Mouse (Mus musculus) kidney, postnatal 0 days (tissue): Measurements from ENCODE around the gene Hoxd3. TPM values are rescaled to one million over a fixed set of nuclear protein-coding genes. Genes with fewer than 3 reads are reported as not detected.

Experiments used
- ATAC-seq: fragments of 200-750 bp; cut with Nextera tagmentation; replicated peaks from 2 replicates; pipeline ENCODE4 v1.8.0; 2017; ENCODE audit warnings: low read depth, moderate number of reproducible peaks, moderate TSS enrichment, moderate library complexity; ENCODE audit not compliant: low FRiP score
- DNase-seq: peaks from one replicate; pipeline ENCODE4 v3.0.0-alpha.2; 2016; ENCODE audit warnings: low spot score
- H3K27ac ChIP-seq: fragments of 300-500 bp; sonication (generic); 2 replicates; pipeline ENCODE4 v1.5.1; 2014; ENCODE audit warnings: mild to moderate bottlenecking
- H3K27me3 ChIP-seq: fragments of 300-500 bp; sonication (generic); 2 replicates; pipeline ENCODE4 v1.6.1; 2014; ENCODE audit warnings: low read length, mixed read lengths; ENCODE audit not compliant: insufficient read depth
- H3K36me3 ChIP-seq: fragments of 300-500 bp; sonication (generic); 2 replicates; pipeline ENCODE4 v1.6.1; 2014; ENCODE audit warnings: low read length, mixed read lengths; ENCODE audit not compliant: insufficient read depth
- H3K4me1 ChIP-seq: fragments of 300-500 bp; sonication (generic); replicated peaks from 2 replicates; pipeline ENCODE4 v1.6.1; 2014; ENCODE audit warnings: antibody characterized with exemption, low read length, mixed read lengths; ENCODE audit not compliant: insufficient read depth
- H3K4me2 ChIP-seq: fragments of 300-500 bp; sonication (generic); 2 replicates; pipeline ENCODE4 v1.6.1; 2014; ENCODE audit warnings: mild to moderate bottlenecking, low read length, moderate library complexity, mixed read lengths
- H3K4me3 ChIP-seq: fragments of 300-500 bp; sonication (generic); replicated peaks from 2 replicates; pipeline ENCODE4 v1.5.1; 2014; ENCODE audit warnings: low read depth, low read length
- H3K9ac ChIP-seq: fragments of 300-500 bp; sonication (generic); 2 replicates; pipeline ENCODE4 v1.6.1; 2014; ENCODE audit warnings: low read depth, low read length
- H3K9me3 ChIP-seq: fragments of 300-500 bp; sonication (generic); replicated peaks from 2 replicates; pipeline ENCODE4 v1.6.1; 2016; ENCODE audit warnings: low read length, inconsistent platforms, mixed read lengths
- CTCF ChIP-seq: IDR thresholded peaks from 2 replicates; pipeline ENCODE4 v1.5.1; 2016; ENCODE audit warnings: antibody characterized with exemption, low read depth, mild to moderate bottlenecking, moderate library complexity
- WGBS: fragments of 180-500 bp; shearing (Covaris S2); extraction: QIAGEN DNeasy Blood & Tissue Kit; methylation state at CpG from one replicate; pipeline ENCODE4 v1.1.7; 2014; 5-methylcytosine and 5-hydroxymethylcytosine counted together
- polyA plus RNA-seq: library from polyadenylated mRNA; unstranded; fragments of >200 nt; fragmentation: Nextera tagmentation; extraction: Ambion mirVana; gene quantifications from 2 replicates; pipeline ENCODE4 v1.2.1, GENCODE M21; 2015

Gene Hoxd3
- polyA plus RNA-seq, 1 experiment from 2014 or later: 8.0 TPM

DNA sequence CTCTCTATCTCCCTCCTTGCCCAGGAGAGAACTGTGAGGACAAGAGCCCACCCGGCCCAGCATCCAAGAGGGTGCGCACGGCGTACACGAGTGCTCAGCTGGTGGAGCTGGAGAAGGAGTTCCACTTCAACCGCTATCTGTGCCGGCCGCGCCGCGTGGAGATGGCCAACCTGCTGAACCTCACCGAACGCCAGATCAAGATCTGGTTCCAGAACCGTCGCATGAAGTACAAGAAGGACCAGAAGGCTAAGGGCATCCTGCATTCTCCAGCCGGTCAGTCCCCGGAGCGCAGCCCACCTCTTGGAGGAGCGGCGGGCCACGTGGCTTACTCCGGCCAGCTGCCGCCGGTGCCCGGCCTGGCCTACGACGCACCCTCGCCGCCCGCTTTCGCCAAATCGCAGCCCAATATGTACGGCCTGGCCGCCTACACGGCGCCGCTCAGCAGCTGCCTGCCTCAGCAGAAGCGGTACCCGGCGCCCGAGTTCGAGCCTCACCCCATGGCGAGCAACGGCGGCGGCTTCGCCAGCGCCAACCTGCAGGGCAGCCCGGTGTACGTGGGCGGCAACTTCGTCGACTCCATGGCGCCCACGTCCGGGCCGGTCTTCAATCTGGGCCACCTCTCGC lies 34.7 kb downstream of the Hoxd3 start:
- no peaks in the 10 kb centered on the region for H3K9me3 ChIP-seq
- no peaks in the 10 kb centered on the region; the same call in 1 of the 2 replicates for H3K27me3 ChIP-seq
- ATAC-seq: no peak
- peak overlapping the region; percentile 48 for H3K9ac ChIP-seq
- 20% methylated on average over 57 of the region's 58 CpGs for WGBS
- H3K4me2 ChIP-seq: peak overlapping the region; percentile 40
- no peak for TF ChIP-seq CTCF
- peak overlapping the region; percentile 18 for H3K4me3 ChIP-seq
- peaks cover 17% of the 10 kb centered on the region; the same call in 1 of the 2 replicates for H3K4me1 ChIP-seq
- DNase-seq: no peak
- peak overlapping the region; percentile 43 for H3K27ac ChIP-seq
- no peaks in the 10 kb centered on the region for H3K36me3 ChIP-seq

DNA sequence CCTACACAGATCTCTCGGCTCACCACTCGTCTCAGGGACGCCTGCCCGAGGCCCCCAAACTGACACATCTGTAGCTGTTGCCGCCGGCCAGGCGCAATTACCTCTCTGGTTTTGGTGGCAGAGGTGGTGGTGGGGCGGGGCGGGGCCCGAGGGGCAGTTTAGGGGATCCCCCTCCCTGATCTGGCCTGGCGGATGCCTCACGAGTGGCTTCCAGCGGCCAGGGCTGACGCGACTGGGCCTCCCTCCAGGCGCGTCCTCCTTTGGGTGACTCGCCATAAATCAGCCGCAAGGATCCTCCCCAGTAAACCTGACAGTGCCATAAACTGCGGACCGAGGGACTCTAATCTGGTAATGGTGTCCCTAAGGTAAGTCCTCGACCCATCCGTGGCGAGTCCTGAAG lies 35.3 kb downstream of the Hoxd3 start:
- peak overlapping the region; percentile 18; the same call in 1 of the 2 replicates for H3K4me3 ChIP-seq
- H3K9ac ChIP-seq: peak overlapping the region; percentile 48
- peak overlapping the region; percentile 40 for H3K4me2 ChIP-seq
- 29% methylated on average over 24 of the region's 24 CpGs for WGBS
- H3K36me3 ChIP-seq: no peaks in the 10 kb centered on the region
- H3K9me3 ChIP-seq: no peaks in the 10 kb centered on the region
- ATAC-seq (0 out of 2 replicates have a peak, but pooled peaks have one; percentile 9), DNase-seq (no peak)
- peaks cover 17% of the 10 kb centered on the region; the same call in 1 of the 2 replicates for H3K4me1 ChIP-seq
- no peak for TF ChIP-seq CTCF
- H3K27ac ChIP-seq: peak overlapping the region; percentile 43
- H3K27me3 ChIP-seq: no peaks in the 10 kb centered on the region; the same call in 1 of the 2 replicates

DNA sequence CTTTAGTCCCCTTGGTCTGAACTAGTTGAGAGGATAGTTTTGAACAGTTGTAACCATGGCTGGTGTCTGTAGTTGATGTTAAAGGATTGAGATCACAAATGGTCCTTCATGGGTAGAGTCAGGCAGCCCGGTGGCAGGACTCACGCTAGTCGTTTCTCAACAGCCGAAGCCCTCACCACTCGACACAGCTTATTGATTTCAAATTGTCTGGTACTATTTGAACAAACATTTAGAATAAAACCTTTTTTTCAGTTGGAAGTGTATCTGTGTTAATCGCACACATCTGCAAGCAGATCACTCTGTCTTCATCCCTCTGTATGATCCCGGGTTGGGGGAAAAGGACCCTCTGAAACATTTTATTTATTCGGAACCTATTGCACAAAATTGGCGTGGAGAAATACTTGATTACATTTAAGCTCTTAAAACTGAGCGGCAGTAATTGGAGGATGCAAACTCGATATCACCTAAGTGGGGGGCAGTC lies 36.0 kb downstream of the Hoxd3 start:
- Histone ChIP-seq H3K27me3 (no peaks in the 10 kb centered on the region; the same call in 1 of the 2 replicates), H3K27ac (no peak overlapping the region), H3K9ac (0 out of 2 replicates have a peak overlapping the region, but pooled peaks have one; percentile 24)

DNA sequence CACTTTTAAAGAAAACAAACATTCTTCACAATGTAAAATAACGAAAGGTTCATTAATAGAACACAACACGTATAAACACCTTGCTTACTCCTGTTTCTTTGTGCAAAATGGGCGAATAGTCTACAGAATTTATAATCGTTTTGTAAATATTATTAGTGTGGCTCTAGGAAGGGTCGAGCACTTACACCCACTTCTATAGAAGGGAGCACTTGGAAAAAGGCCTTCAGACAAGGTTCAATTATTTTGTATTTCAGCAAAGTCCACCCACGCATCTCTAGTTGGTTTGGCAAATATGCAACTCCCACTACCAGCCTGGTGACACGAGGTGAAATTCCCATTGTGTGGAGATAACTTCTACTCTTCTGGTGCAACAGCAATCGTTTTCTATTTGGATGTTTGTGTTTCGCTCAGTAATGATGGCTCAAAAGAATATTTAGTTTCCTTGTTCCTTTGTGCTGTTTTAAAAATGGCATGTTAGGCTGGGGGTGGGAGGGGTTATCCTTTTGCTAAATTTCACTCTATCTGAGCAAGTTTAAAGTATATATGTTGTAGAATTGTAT lies 36.8 kb downstream of the Hoxd3 start:
- no peak overlapping the region for H3K4me3 ChIP-seq
- ATAC-seq (no peak), DNase-seq (no peak)
- peaks cover 17% of the 10 kb centered on the region; the same call in 1 of the 2 replicates for H3K4me1 ChIP-seq
- peak overlapping the region; percentile 51; the same call in 1 of the 2 replicates for H3K27ac ChIP-seq
- no peaks in the 10 kb centered on the region for H3K9me3 ChIP-seq
- 0 out of 2 replicates have a peak overlapping the region, but pooled peaks have one; percentile 24 for H3K9ac ChIP-seq
- no peaks in the 10 kb centered on the region; the same call in 1 of the 2 replicates for H3K27me3 ChIP-seq
- 49% methylated on average over 9 of the region's 9 CpGs for WGBS
- H3K4me2 ChIP-seq: peak overlapping the region; percentile 40; the same call in 1 of the 2 replicates
- no peaks in the 10 kb centered on the region for H3K36me3 ChIP-seq
- TF ChIP-seq CTCF: no peak

More for the DNA sequence above, 36.0 kb downstream of the Hoxd3 start:
- peaks cover 17% of the 10 kb centered on the region; the same call in 1 of the 2 replicates for H3K4me1 ChIP-seq
- 72% methylated on average over 11 of the region's 11 CpGs for WGBS
- TF ChIP-seq CTCF: no peak
- H3K4me2 ChIP-seq: 0 out of 2 replicates have a peak overlapping the region, but pooled peaks have one; percentile 40
- H3K36me3 ChIP-seq: no peaks in the 10 kb centered on the region
- peak overlapping the region; percentile 12; the same call in 1 of the 2 replicates for H3K4me3 ChIP-seq
- no peak for DNase-seq
- no peak for ATAC-seq
- H3K9me3 ChIP-seq: no peaks in the 10 kb centered on the region

DNA sequence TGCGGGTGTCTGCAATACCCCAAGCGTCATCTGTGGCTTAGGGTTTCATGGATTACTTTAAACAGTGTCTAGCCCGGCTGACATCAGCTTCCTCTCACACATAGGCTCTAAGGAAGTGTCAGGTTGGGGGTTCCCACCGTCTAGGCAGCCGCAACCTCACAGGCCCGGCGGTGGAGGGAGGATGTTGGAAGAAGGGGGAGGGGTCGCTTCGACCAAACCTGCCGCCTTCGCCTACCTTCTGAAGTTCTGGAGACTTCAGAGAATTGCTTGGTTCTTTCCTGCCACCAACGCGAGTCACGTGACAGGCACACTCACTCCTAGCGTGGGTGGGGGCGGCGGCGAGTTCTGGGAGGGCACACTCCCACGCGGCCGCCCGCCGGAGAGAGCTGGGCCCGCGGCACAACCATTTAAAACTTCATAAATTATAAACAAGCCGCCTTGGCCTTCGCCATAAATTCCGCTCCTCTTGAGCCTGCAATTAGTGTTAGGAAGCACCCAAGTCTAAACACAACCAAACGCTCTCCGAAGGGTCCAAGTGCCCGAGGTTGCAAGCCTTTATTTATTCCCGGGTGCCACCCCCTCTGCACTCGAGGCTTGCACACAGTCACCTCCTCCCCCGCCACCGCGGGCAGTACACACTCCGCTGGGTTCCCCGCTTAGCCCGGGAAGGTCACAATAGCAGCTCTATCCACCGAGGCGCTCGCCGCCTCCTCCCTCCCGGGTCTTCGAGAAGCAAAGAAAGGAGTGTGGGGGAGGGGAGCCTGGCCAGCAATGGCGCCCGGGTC lies 37.8 kb downstream of the Hoxd3 start:
- TF ChIP-seq CTCF: no peak
- ATAC-seq (peak; percentile 83), DNase-seq (peak; percentile 91)
- H3K9ac ChIP-seq: peak overlapping the region; percentile 51
- H3K27me3 ChIP-seq: no peaks in the 10 kb centered on the region; the same call in 1 of the 2 replicates
- peaks cover 17% of the 10 kb centered on the region; the same call in 1 of the 2 replicates for H3K4me1 ChIP-seq
- 1% methylated on average over 47 of the region's 47 CpGs for WGBS
- H3K4me2 ChIP-seq: peak overlapping the region; percentile 76
- peak overlapping the region; percentile 51 for H3K27ac ChIP-seq
- peak overlapping the region; percentile 35 for H3K4me3 ChIP-seq
- H3K9me3 ChIP-seq: no peaks in the 10 kb centered on the region
- H3K36me3 ChIP-seq: no peaks in the 10 kb centered on the region

DNA sequence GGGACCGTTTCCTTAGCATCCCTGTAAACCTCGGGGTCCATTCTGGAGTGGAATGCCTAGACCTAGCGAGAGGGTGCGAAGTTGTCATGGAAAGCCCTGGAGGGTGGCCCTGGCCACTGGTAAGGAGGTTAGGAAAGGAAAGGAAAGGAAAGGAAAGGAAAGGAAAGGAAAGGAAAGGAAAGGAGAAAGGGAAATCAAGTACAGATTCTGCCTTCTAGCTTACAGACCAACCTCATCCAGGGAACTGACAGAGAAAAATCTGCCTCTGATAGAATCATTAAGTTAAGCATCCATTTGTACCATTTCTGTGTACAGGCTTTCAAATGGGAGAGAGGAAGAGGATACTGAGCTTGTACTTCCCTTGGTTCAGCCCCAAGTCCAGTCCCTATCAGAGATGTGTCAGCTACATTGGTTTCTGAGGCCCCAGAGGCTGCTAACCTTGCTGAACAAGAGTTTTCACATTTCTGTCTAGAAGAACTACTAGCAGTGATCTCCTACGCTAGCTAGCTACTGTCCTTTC lies 39.1 kb downstream of the Hoxd3 start:
- Histone ChIP-seq H3K9me3 (no peaks in the 10 kb centered on the region), H3K27me3 (no peaks in the 10 kb centered on the region), H3K9ac (no peak overlapping the region), H3K27ac (no peak overlapping the region), H3K4me3 (no peak overlapping the region), H3K4me2 (0 out of 2 replicates have a peak overlapping the region, but pooled peaks have one; percentile 76), H3K4me1 (peaks cover 17% of the 10 kb centered on the region; the same call in 1 of the 2 replicates), H3K36me3 (no peaks in the 10 kb centered on the region)
- ATAC-seq (no peak), DNase-seq (no peak)
- TF ChIP-seq CTCF: no peak
- WGBS: 69% methylated on average over 5 of the region's 5 CpGs
